Mouse (Mus musculus): ENCODE results near the gene Prkn.

DNA sequence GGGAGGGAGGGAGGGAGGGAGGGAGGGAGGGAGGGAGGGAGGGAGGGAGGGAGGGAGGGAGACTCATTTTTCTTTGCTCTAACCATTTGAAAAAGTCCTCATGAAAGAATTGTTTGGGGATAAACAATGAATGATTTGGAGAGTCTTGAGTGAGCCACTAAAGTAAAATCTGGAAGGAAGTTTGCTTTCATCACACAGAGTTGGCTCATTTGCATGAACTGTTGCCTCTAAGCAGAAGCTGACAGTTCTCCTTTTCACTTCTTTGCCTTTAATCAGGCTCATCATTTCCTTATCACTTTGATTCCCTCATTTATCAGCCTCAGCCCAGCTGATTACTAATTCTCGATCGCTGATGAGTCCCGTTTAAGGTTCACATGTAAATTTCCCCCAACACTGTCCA, 816.7 kb downstream of the Prkn start:
- no peak for TF ChIP-seq CTCF (IDR thresholded peaks at IDR 0.05; ENCODE audit: extremely low read depth, insufficient read depth, low read length)
- no peak for TF ChIP-seq POLR2A (IDR thresholded peaks at IDR 0.05; ENCODE audit: extremely low read depth, insufficient read depth, low read length)
